Mouse (Mus musculus): ENCODE results near the gene Omg.

DNA sequence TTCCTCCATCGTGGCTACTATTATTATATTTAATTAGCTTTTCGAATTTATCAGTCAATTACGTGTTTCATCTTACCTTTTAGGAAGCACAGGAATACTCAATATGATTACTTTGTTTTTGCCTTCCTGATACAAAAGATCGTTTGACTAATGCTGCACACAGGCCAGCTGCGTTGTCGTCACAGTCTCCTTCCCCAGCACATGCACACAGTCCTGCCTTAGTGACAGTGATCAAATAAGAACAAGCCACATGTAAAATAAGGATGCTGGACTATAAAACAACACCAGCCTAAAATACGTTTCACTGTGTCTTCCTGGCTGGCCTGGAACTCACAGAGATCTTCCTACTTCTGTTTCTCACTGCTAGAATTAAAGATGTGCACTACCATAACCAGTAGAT is 622 bp upstream of the Omg start:
- no peak for TF ChIP-seq GATA1 (IDR thresholded peaks at IDR 0.05; ENCODE audit: borderline replicate concordance, low read length)
- TF ChIP-seq FLI1 (IDR thresholded peaks at IDR 0.05; ENCODE audit: low read length) = no peak
